Mouse (Mus musculus) bone marrow, adult 2 months (tissue): ENCODE measurements around the gene Setd5. TPM values are rescaled to one million over a fixed set of nuclear protein-coding genes. Genes with fewer than 3 reads are reported as not detected.

Source experiments
- H3K27ac ChIP-seq: fragments of 200-500 bp; 2 replicates; pipeline ENCODE4 v1.5.1; 2012; ENCODE audit warnings: low read depth, mild to moderate bottlenecking, control low read depth, inconsistent platforms, low read length; ENCODE audit not compliant: control insufficient read depth, poor library complexity, insufficient read depth
- H3K4me1 ChIP-seq: fragments of 200-500 bp; 2 replicates; pipeline ENCODE4 v1.6.1; 2011; ENCODE audit warnings: low read length; ENCODE audit not compliant: control insufficient read depth, insufficient read depth
- H3K4me3 ChIP-seq: fragments of 200-500 bp; replicated peaks from 2 replicates; pipeline ENCODE3; 2011; ENCODE audit warnings: mild to moderate bottlenecking, low read depth, low read length, control low read depth; ENCODE audit not compliant: control insufficient read depth
- CTCF ChIP-seq: fragments of 200-500 bp; IDR thresholded peaks from 2 replicates; pipeline ENCODE4 v1.5.1; 2011; ENCODE audit warnings: low read length, control low read depth; ENCODE audit not compliant: control insufficient read depth, insufficient read depth
- POLR2A ChIP-seq: fragments of 200-500 bp; IDR thresholded peaks from 2 replicates; pipeline ENCODE4 v1.6.1; 2011; ENCODE audit warnings: low read depth, mild to moderate bottlenecking, control low read depth, low read length, borderline replicate concordance; ENCODE audit not compliant: control insufficient read depth
- WGBS: fragments of 180-500 bp; shearing (Covaris S2); methylation state at CpG from one replicate; pipeline ENCODE4 v1.1.7; 2018; 5-methylcytosine and 5-hydroxymethylcytosine counted together
- polyA plus RNA-seq: library from polyadenylated mRNA; stranded (reverse); fragments of >200 nt; gene quantifications from 2 replicates; pipeline ENCODE4 v1.2.4, GENCODE M21; 2011; ENCODE audit warnings: low replicate concordance; ENCODE audit not compliant: missing spikeins, insufficient read depth, insufficient read length

Gene Setd5
- polyA plus RNA-seq, 1 experiment: 45.1 TPM

DNA sequence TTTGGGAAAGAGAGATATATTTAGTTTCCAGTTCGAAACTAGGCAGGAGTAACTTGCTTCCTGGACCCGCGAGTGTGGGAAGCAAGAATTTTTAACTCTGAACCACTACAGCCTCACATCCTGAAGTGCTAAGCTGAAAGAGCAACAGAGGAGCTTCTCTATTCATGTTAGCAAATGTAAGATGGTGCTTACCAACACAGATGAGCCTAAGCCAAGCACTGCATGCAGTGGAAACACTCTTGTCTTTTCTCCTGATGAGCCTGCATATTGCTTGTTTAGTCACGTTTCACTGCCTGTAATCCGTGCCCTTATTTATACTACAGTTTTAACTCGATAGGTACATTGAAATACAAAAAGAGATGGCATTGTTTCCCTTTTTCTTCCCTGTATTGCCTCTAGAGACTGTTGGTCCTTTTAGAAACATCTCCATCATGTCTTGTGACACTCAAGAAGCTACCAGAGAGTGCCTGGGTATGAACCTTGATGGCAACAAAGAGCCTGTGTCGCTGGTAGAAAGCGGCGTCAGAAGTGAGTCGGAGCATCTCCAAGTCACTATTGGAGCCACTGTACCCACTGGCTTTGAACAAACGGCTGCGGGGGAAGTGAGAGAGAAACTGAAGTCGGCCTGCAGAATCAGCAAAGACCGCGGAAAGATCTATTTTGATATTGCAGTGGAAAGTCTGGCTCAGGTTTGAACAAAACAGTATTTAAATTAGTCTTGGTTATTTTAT lies 30.0 kb upstream of the Setd5 start:
- H3K4me1 ChIP-seq: no peaks in the 10 kb centered on the region; the same call in 1 of the 2 replicates
- peak overlapping the region; percentile 83 for H3K27ac ChIP-seq
- TF ChIP-seq CTCF (no peak), POLR2A (no peak)
- WGBS: 24% methylated on average over 15 of the region's 15 CpGs
- peak overlapping the region; percentile 55 for H3K4me3 ChIP-seq

- Histone ChIP-seq H3K4me3 (no peak overlapping the region), H3K4me1 (no peaks in the 10 kb centered on the region; the same call in 1 of the 2 replicates), H3K27ac (no peak overlapping the region)
- TF ChIP-seq CTCF: no peak
- no peak for TF ChIP-seq POLR2A
- 65% methylated on average over 2 of the region's 2 CpGs for WGBS
These were observed 28.8 kb upstream of the Setd5 start for GRCm38 (mm10) chr6:113048371-113048770.

GRCm38 (mm10) chr6:113049159-113049558 lies 28.0 kb upstream of the Setd5 start:
- WGBS: 60% methylated on average over 3 of the region's 3 CpGs
- TF ChIP-seq POLR2A: no peak
- TF ChIP-seq CTCF: no peak
- H3K4me3 ChIP-seq: no peak overlapping the region
- no peaks in the 10 kb centered on the region; the same call in 1 of the 2 replicates for H3K4me1 ChIP-seq
- H3K27ac ChIP-seq: no peak overlapping the region

DNA sequence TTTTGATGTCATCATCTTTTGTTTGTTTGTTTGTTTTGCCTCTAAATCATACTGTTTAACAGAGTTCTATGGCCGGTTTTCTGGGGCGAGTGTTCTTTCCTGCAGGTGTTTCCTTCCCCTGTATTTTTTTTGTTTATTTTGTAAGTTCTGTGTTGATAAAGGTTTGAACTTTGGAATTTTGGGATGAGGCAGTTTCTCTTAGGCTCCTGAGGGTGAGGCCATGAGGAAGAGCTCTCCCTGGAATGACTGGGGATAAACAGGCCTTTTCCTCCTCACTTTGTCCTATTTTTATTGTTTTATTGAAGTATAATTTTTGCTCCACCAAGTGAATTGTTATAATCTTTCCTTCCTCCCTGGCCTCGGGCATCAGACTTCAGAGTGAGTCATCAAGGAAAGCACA lies 24.2 kb upstream of the Setd5 start:
- H3K27ac ChIP-seq: no peak overlapping the region
- H3K4me1 ChIP-seq: no peaks in the 10 kb centered on the region
- no peak overlapping the region for H3K4me3 ChIP-seq
- 68% methylated on average over 3 of the region's 3 CpGs for WGBS
- TF ChIP-seq CTCF: no peak
- TF ChIP-seq POLR2A: no peak

- 76% methylated on average over 6 of the region's 6 CpGs for WGBS
- H3K27ac ChIP-seq: no peak overlapping the region
- no peaks in the 10 kb centered on the region for H3K4me1 ChIP-seq
- TF ChIP-seq POLR2A: no peak
- TF ChIP-seq CTCF: no peak
- no peak overlapping the region for H3K4me3 ChIP-seq
These were observed 22.5 kb upstream of the Setd5 start for GRCm38 (mm10) chr6:113054552-113055107.

DNA sequence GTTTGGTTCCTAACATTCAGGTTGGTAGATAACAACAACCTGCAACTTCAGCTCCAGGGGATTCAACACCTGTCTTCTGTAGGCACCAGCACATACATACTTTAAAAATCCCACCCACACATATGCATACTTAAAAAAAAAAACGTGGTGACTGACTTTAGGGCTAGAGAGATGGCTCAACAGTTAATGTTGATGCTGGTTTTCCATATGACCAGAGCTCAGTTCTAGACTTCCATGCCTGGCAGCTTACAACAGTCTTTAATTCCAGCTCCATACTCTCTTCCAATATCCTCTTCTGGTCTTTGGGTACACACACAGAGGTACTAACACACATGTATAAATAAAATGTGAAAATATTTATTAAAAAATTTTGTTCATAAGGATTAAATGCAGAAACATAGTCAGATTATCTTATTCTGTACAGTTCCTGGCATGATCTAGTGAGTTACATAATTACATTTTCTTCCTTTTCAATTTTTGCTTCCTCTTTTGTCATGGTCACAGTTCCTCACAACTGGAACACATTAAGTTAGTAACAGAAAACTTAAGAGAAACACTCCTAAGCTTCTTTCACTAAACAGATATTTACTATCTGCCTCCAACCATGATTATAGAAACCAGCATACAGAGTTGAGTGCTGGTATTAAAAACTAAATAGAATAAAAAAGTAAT lies 16.1 kb upstream of the Setd5 start:
- 21% methylated on average over 1 of the region's 1 CpGs for WGBS
- H3K4me1 ChIP-seq: peaks cover 1% of the 10 kb centered on the region; the same call in 1 of the 2 replicates
- TF ChIP-seq POLR2A (no peak), CTCF (no peak)
- H3K4me3 ChIP-seq: no peak overlapping the region
- no peak overlapping the region; the same call in 1 of the 2 replicates for H3K27ac ChIP-seq

DNA sequence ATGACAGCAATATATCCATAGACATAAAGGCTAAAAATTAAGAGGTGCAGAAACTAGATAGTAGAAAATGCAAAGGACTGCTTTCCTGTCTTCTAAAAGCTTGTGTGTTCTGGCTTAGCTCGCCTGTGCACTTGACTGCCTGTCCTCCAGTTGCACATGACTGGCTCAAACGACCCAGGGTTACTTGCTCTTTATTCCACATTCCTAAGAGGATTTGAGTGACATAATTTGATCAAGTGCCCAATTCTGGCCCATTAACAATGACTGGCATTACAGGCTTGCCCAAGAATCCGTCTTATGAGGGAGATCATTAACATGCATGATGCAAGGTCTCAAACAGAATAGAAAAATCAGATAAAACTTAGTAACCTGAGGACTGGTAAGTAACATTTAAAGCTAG lies 14.9 kb upstream of the Setd5 start:
- H3K4me1 ChIP-seq: peaks cover 1% of the 10 kb centered on the region; the same call in 1 of the 2 replicates
- H3K27ac ChIP-seq: no peak overlapping the region
- no peak for TF ChIP-seq POLR2A
- TF ChIP-seq CTCF: no peak
- H3K4me3 ChIP-seq: no peak overlapping the region
- WGBS: 77% methylated on average over 3 of the region's 3 CpGs

GRCm38 (mm10) chr6:113063363-113063762 lies 13.8 kb upstream of the Setd5 start:
- no peak overlapping the region for H3K27ac ChIP-seq
- WGBS: 75% methylated on average over 10 of the region's 10 CpGs
- H3K4me1 ChIP-seq: peaks cover 1% of the 10 kb centered on the region; the same call in 1 of the 2 replicates
- H3K4me3 ChIP-seq: no peak overlapping the region
- TF ChIP-seq CTCF (no peak), POLR2A (no peak)

- H3K27ac ChIP-seq: no peak overlapping the region
- 92% methylated on average over 3 of the region's 3 CpGs for WGBS
- TF ChIP-seq CTCF (no peak), POLR2A (no peak)
- H3K4me3 ChIP-seq: no peak overlapping the region
- peaks cover 1% of the 10 kb centered on the region; the same call in 1 of the 2 replicates for H3K4me1 ChIP-seq
These were observed 12.0 kb upstream of the Setd5 start for GRCm38 (mm10) chr6:113065186-113065585.
